9 mouse cellular contexts compared by ENCODE assay signal in genomic region chr7:83914566-83914965, GRCm38 (mm10). TPM values are rescaled to one million over a fixed set of nuclear protein-coding genes. Genes with fewer than 3 reads are reported as not detected.
DNase-seq lines count a peak whose midpoint lies in the region; ATAC-seq and TF ChIP-seq lines count a peak whose summit lies in the region.
"Had no signal": no experiment of that assay in that cellular context is flagged by ENCODE, and none has a peak within 500 bp of the region (broad histone marks: within the 10 kb centered on the region; RNA-seq: fewer than 3 reads in every experiment).

No protein-coding gene starts in this region.

- in situ Hi-C loops in Patski (cut with MboI; ENCODE audit: low pct_unique_long_range_greater_than_20kb) = loop anchor here (5.0 to 25.0 kb wide), 4 partner anchors 168 to 873 kb away; no protein-coding TSS in a partner anchor

- no peak overlapping the region for H3K27ac ChIP-seq in kidney, postnatal 0 days
- no peak overlapping the region for H3K27ac ChIP-seq in liver, embryonic 14.5 days
- H3K27ac ChIP-seq in neural tube, embryonic 14.5 days (ENCODE audit: low read depth, low read length) = no peak overlapping the region
- H3K27ac ChIP-seq in testis, adult 2 months (ENCODE audit: control insufficient read depth, insufficient read depth, low read depth, low read length) = no peak overlapping the region

- H3K4me2 ChIP-seq in kidney, postnatal 0 days (ENCODE audit: low read length) = no peak overlapping the region
- no peak overlapping the region for H3K4me2 ChIP-seq in liver, embryonic 14.5 days (ENCODE audit: low read depth)
- no peak overlapping the region for H3K4me2 ChIP-seq in neural tube, embryonic 14.5 days (ENCODE audit: low read depth, low read length)

- DNase-seq in 3T3-L1 (ENCODE audit: low read depth, low spot score) (peak; percentile 92), Patski (ENCODE audit: low read depth, low spot score) (peak; percentile 30)
- peak; percentile 77 for DNase-seq in cerebellum, adult 9-11 months
- DNase-seq in frontal cortex, postnatal 25 days (ENCODE audit: low spot score in 2 of 2) = peak; percentile 70 to 89
- peak; percentile 92 for DNase-seq in kidney, postnatal 0 days (ENCODE audit: low spot score)
- peak; percentile 40 to 59 (median 47) for DNase-seq in liver, embryonic 14.5 days (ENCODE audit: low read depth in 3 of 3, low spot score in 3 of 3)

- WGBS in kidney, postnatal 0 days = 0% methylated on average over 3 of the region's 3 CpGs
- WGBS in liver, embryonic 14.5 days (ENCODE audit: insufficient replicate concordance) = 0% methylated on average over 3 of the region's 3 CpGs
- 6% methylated on average over 3 of the region's 3 CpGs for WGBS in neural tube, embryonic 14.5 days

- no peaks in the 10 kb centered on the region for H3K9me3 ChIP-seq in kidney, postnatal 0 days (replicated peaks; ENCODE audit: low read length)
- H3K9me3 ChIP-seq in liver, embryonic 14.5 days (ENCODE audit: control insufficient read depth, low read length) = no peaks in the 10 kb centered on the region
- no peaks in the 10 kb centered on the region for H3K9me3 ChIP-seq in neural tube, embryonic 14.5 days (ENCODE audit: control insufficient read depth, low read length)

- no peaks in the 10 kb centered on the region for H3K4me1 ChIP-seq in kidney, postnatal 0 days (replicated peaks; ENCODE audit: insufficient read depth, low read length)
- no peaks in the 10 kb centered on the region for H3K4me1 ChIP-seq in liver, embryonic 14.5 days (replicated peaks; ENCODE audit: control insufficient read depth in 2 of 2, insufficient read depth in 2 of 2, low read length in 1 of 2)
- no peaks in the 10 kb centered on the region for H3K4me1 ChIP-seq in neural tube, embryonic 14.5 days (ENCODE audit: control insufficient read depth, insufficient read depth, low read length)
- H3K4me1 ChIP-seq in testis, adult 2 months (ENCODE audit: control insufficient read depth, insufficient read depth, low read length) = no peaks in the 10 kb centered on the region

- CTCF ChIA-PET in Patski (lab: Charles Lee) = interaction anchor here (1.0 to 1.6 kb wide), 2 partner anchors 172 to 436 kb away, joined by 3 to 5 read pairs; partner anchors contain the start of gene Cemip

- TF ChIP-seq CTCF in Patski (IDR thresholded peaks at IDR 0.05) = peak; percentile 76
- TF ChIP-seq CTCF in kidney, postnatal 0 days (IDR thresholded peaks at IDR 0.05; ENCODE audit: low read depth) = peak; percentile 94
- peak; percentile 81 for TF ChIP-seq CTCF in liver, embryonic 14.5 days (IDR thresholded peaks at IDR 0.05; ENCODE audit: low read depth)
- peak; percentile 22; the same call in 1 of the 2 replicates for TF ChIP-seq CTCF in testis, adult 2 months (IDR thresholded peaks at IDR 0.05; ENCODE audit: control insufficient read depth, insufficient read depth, insufficient replicate concordance, low read depth, low read length)

- H3K36me3 ChIP-seq in kidney, postnatal 0 days (ENCODE audit: insufficient read depth, low read length) = no peaks in the 10 kb centered on the region
- H3K36me3 ChIP-seq in liver, embryonic 14.5 days (replicated peaks; ENCODE audit: control insufficient read depth, insufficient read depth, low read depth) = no peaks in the 10 kb centered on the region
- no peaks in the 10 kb centered on the region for H3K36me3 ChIP-seq in neural tube, embryonic 14.5 days (ENCODE audit: control insufficient read depth, insufficient read depth, low read length)
- H3K36me3 ChIP-seq in testis, adult 2 months (ENCODE audit: control insufficient read depth, insufficient read depth, low read length) = no peaks in the 10 kb centered on the region

- TF ChIP-seq EP300 in liver, embryonic 14.5 days (IDR thresholded peaks at IDR 0.05; ENCODE audit: low read depth) = no peak

- H3K4me3 ChIP-seq in kidney, postnatal 0 days (replicated peaks; ENCODE audit: low read depth, low read length) = no peak overlapping the region
- no peak overlapping the region for H3K4me3 ChIP-seq in liver, embryonic 14.5 days (ENCODE audit: insufficient read depth in 1 of 2, low read depth in 2 of 2, low read length in 2 of 2)
- H3K4me3 ChIP-seq in neural tube, embryonic 14.5 days (ENCODE audit: low read depth, low read length) = no peak overlapping the region
- no peak overlapping the region for H3K4me3 ChIP-seq in testis, adult 2 months (ENCODE audit: control insufficient read depth, low read depth, low read length)
- H3K4me3 ChIP-seq: erythroblast, embryonic 14.5 days had no signal

- POLR2A ChIA-PET in Patski (lab: Charles Lee) = interaction anchor here (0.6 kb wide), 1 partner anchor 359 kb away, joined by 3 read pairs; no protein-coding TSS in a partner anchor

- H3K9ac ChIP-seq in kidney, postnatal 0 days (ENCODE audit: low read depth, low read length) = no peak overlapping the region
- no peak overlapping the region for H3K9ac ChIP-seq in liver, embryonic 14.5 days (replicated peaks)
- H3K9ac ChIP-seq in neural tube, embryonic 14.5 days (replicated peaks; ENCODE audit: low read depth, low read length) = no peak overlapping the region

- peak; percentile 54 for ATAC-seq in Patski
- no peak for ATAC-seq in kidney, postnatal 0 days (replicated peaks; ENCODE audit: low FRiP score, low read depth)
- ATAC-seq in liver, embryonic 14.5 days (ENCODE audit: insufficient read depth) = no peak
- ATAC-seq in neural tube, embryonic 14.5 days (ENCODE audit: low read depth) = peak; percentile 60; the same call in 1 of the 2 replicates

- no peaks in the 10 kb centered on the region for H3K27me3 ChIP-seq in Patski
- H3K27me3 ChIP-seq in kidney, postnatal 0 days (ENCODE audit: insufficient read depth, low read length) = no peaks in the 10 kb centered on the region
- no peaks in the 10 kb centered on the region for H3K27me3 ChIP-seq in liver, embryonic 14.5 days (ENCODE audit: control insufficient read depth, insufficient read depth, low read length)
- H3K27me3 ChIP-seq in neural tube, embryonic 14.5 days (ENCODE audit: control insufficient read depth, insufficient read depth, low read length) = no peaks in the 10 kb centered on the region
- H3K27me3 ChIP-seq in testis, adult 2 months (ENCODE audit: control insufficient read depth, insufficient read depth, low read length) = no peaks in the 10 kb centered on the region

- TF ChIP-seq POLR2A in testis, adult 2 months (IDR thresholded peaks at IDR 0.05; ENCODE audit: control insufficient read depth, low read depth, low read length) = no peak

RNA-seq across cellular contexts. Expression of gene Mesd, which starts 30.3 kb away (rescaled TPM):
- polyA plus RNA-seq in Patski (2021) = 156 TPM
- 109 and 111 TPM in 2 replicates for polyA plus RNA-seq in kidney, postnatal 0 days (2015; fragmentation: Nextera tagmentation; extraction: Ambion mirVana)
- polyA plus RNA-seq in liver, embryonic 14.5 days (2012; rRNA removed) = 7.8 and 12.0 TPM in 2 replicates
- polyA plus RNA-seq in liver, embryonic 14.5 days (2014; fragmentation: Nextera tagmentation; extraction: Ambion mirVana) = 43.0 and 44.2 TPM in 2 replicates
- polyA plus RNA-seq in neural tube, embryonic 14.5 days (2014; fragmentation: Nextera tagmentation; extraction: Ambion mirVana) = 51.4 and 55.6 TPM in 2 replicates
- polyA plus RNA-seq in testis, adult 2 months (2012; rRNA removed) = 23.9 and 33.9 TPM in 2 replicates

RNA-seq across cellular contexts. Expression of gene Tlnrd1, which starts 30.5 kb away (rescaled TPM):
- 15.6 TPM for polyA plus RNA-seq in Patski (2021)
- 10.0 and 12.8 TPM in 2 replicates for polyA plus RNA-seq in kidney, postnatal 0 days (2015; fragmentation: Nextera tagmentation; extraction: Ambion mirVana)
- polyA plus RNA-seq in liver, embryonic 14.5 days (2012; rRNA removed) = 16.7 and 18.6 TPM in 2 replicates
- polyA plus RNA-seq in liver, embryonic 14.5 days (2014; fragmentation: Nextera tagmentation; extraction: Ambion mirVana) = 9.9 and 12.6 TPM in 2 replicates
- 9.4 and 12.7 TPM in 2 replicates for polyA plus RNA-seq in neural tube, embryonic 14.5 days (2014; fragmentation: Nextera tagmentation; extraction: Ambion mirVana)
- polyA plus RNA-seq in testis, adult 2 months (2012; rRNA removed) = 3.2 and 3.5 TPM in 2 replicates

Comparison
In these comparisons a context has a peak if more than half of its experiments do, and no peak if none do; other contexts are left out.
1. DNase-seq: peak in every context shown above with its lines; median percentile 92 in 3T3-L1; 92 in kidney, postnatal 0 days; 80 in frontal cortex, postnatal 25 days; 77 in cerebellum, adult 9-11 months; 47 in liver, embryonic 14.5 days; 30 in Patski.
2. ATAC-seq: peak in Patski (single experiment) and neural tube, embryonic 14.5 days (single experiment); none in kidney, postnatal 0 days (single experiment) and liver, embryonic 14.5 days (single experiment).
3. CTCF ChIP-seq: peak in every context shown above with its lines; median percentile 94 in kidney, postnatal 0 days; 81 in liver, embryonic 14.5 days; 76 in Patski; 22 in testis, adult 2 months.